Mouse (Mus musculus) lung, postnatal 14 days (tissue): ENCODE measurements around the gene Bri3.

ENCODE experiments used
- DNase-seq: peaks from one replicate; pipeline ENCODE4 v3.0.0; 2021

The Bri3 gene

DNA sequence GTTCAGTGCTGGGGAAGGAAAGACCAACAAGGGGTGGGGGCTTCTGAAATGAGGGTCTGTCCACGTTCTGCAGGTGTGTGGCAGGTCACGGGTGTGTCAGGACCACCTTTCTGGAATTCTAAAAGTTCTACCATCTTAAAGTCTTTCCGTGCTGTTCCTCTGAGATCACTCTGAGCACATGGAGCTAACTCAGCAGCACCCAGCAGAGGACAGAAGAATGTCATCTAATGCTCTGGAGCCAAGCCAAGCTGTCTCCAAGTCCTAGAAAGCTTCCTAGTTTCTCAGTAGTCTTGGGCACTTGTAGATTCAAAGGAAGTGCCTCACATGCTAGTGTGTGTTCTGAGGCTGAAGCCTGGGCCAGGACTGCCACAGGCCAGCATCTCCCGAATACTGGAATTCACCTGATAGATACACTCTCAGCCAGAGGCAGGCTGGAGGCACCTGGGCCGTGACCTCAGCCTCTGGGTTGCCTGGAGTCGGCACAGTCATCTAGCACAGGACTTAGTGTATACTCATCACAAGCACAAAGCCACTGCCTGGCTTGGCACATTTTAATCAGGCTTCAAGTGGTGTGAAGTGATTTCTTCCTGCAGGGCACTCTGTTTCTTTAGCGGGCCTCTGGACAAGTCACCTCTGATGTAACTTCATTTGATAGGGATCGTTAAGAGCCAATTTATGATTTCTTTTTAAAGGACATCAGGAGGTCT is 23.5 kb downstream of the Bri3 start:
- DNase-seq, result peak; percentile 77

DNA sequence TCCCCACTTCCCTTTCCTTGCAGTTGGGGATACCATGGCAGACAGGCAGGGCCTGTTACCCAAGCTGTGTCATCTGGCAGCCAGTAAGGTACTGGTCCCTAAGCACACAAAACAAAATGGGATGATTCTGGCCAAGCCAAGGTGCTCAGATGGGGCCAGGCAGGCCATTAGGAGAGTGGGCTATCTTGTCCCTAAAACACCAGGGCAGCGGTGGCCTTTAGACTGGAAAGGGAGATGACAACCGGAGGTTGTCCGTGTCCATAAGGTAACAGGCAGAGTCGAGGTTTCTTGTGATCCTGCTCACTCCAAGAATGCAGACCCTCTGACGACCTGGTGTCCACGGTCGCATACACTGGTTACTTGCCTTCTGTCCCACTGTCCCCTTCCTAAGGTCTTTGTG is 25.7 kb downstream of the Bri3 start:
- DNase-seq, result no peak

- no peak for DNase-seq
Measured at GRCm38 (mm10) chr5:144270420-144270819, 26.2 kb downstream of the Bri3 start.

GRCm38 (mm10) chr5:144271118-144271517 is 26.9 kb downstream of the Bri3 start:
- no peak for DNase-seq

DNA sequence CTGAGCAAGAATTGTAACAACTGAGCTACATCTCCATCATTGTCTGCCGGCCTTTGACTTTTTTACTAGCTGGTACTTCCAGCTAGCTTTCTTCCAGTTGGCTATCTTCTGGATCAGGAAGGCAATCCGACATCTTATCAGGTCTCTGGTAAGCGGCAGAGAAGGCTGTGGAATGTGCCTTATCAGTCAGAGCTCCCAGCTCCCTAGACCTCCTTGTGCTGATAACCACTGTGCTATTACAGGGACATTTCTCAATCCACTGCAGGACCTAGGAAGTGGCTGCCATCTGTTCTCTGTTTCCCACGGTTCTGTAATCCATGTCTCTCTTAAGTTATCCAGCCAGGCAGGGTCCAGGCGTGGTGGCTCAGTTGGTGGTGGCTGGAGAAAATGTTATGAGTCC is 27.5 kb downstream of the Bri3 start:
- DNase-seq, result no peak

- DNase-seq, result no peak
Measured at GRCm38 (mm10) chr5:144274904-144275303, 30.7 kb downstream of the Bri3 start.

GRCm38 (mm10) chr5:144276898-144277630 is 32.8 kb downstream of the Bri3 start:
- DNase-seq, result no peak

DNA sequence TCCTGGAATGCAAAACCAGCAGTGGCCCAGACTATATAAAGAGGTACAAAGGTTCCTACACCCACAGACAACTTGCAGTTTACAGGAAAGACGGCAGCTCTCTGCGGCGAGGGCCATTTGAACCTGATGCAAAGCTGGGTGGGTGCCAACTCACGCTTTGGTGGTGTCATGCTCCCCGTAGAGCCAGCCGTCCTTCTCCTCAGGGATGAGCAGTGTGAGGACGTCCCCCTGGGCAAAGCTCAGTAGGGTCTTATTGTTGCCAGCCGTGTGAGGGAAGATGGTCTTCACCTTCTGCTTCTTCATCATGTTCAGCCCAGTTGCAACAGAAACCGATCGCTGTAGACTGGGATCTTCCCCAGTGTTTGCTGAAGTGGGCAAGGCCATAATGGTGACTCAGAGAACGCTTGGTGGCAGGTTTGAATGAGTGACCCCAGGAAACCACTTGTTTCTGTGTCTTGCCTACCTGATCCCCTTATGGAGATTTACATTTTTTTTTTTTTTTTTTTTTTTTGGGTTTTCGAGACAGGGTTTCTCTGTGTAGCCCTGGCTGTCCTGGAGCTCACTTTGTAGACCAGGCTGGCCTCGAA is 34.2 kb downstream of the Bri3 start:
- no peak for DNase-seq

DNA sequence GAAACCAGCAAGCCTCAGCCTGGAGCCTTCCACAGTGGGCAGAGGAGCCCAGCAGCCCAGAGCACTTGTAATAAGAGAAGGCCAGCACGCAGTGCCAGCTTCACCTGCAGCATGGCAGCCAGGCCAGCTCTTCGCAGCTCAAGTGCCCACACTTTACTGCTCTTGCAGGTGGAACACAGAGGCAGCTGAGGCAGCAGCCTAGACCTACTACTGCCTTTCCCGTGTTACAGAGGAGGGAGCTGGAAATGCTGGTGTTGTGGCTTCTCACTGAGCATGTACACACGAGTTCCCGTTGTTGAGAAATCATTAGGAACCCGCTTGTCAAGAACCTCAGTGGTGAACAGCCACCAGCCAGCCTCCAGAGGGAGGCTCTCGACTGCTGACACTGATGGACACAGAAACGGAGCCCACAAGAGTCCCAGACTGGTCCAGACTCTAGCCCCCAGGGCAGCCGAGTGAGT is 34.9 kb downstream of the Bri3 start:
- DNase-seq, result peak; percentile 26

GRCm38 (mm10) chr5:144279926-144280325 is 35.7 kb downstream of the Bri3 start:
- DNase-seq, result no peak

- DNase-seq, result no peak
Measured at GRCm38 (mm10) chr5:144282470-144283260, 38.4 kb downstream of the Bri3 start.

DNA sequence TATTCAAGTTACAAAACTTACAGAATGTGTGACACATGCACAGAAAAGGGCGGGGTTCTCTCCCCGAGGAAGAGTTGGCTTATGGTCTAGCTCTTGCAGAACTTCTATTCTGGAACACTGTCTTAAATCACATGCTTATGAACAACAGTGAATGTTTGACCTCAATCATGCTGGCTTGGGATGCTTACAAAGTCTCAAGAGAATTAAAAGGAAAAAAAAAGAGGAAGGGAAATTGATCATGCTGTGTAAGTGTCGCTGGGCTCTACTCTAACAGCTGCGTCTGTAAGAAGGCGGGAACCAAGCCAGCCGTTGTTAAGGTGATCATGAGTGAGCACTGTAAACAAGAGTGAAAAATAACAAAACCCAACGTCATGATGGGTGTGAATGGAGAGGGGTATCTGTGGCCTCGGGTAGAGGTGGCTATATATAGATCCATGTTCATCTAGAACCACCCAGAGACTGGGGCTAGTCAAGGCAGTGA is 39.4 kb downstream of the Bri3 start:
- DNase-seq, result no peak

DNA sequence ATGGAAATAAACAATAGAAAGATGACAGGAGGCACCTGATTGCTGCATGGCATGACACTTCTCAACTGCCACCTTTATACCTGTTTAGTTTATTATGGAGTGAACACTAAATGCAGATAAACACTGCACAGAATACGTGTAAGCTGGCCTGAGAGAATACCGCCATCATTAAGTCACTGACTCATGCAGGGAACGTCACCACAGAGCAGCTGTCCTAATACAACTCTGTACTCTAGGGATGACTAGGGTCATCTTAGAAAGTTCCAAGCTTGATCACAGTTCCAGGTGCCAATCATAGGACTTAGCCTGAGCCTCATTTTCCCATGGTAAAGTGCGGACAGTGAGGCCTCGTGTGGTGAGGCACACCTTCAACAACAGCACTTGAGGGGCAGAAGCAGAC is 40.4 kb downstream of the Bri3 start:
- DNase-seq, result no peak

DNA sequence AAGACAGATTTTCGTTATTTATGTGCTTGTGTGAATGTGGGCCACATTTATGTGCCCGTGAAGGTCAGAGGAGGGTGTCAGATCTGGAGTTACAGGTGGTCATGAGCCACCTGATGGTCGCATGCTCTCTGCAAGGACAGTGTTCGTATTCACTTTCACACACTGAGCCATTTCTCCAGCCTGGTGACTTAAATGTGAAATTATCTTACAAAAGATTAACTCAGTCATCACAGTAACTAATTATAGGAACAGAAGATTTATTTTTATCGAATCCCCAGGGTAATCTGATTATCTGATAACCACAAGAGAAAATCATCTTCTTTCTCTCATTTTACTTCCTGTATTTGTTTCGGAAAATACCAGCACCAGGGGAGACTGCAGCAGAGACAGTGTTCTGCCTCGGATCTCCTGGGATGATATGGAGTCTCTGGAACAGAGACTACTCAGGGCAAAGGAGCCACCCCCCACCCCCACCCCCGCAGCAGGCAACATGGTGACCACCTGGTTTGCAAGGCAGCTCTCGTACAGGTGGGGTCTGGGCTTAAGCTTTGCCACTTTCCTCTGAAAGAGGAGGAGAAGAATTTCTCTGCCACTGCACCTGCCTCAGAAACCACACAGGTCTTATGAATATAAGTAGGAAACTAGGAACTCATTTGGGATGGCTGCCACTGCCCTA is 42.5 kb downstream of the Bri3 start:
- no peak for DNase-seq

- no peak for DNase-seq
Measured at GRCm38 (mm10) chr5:144287267-144287820, 43.1 kb downstream of the Bri3 start.

DNA sequence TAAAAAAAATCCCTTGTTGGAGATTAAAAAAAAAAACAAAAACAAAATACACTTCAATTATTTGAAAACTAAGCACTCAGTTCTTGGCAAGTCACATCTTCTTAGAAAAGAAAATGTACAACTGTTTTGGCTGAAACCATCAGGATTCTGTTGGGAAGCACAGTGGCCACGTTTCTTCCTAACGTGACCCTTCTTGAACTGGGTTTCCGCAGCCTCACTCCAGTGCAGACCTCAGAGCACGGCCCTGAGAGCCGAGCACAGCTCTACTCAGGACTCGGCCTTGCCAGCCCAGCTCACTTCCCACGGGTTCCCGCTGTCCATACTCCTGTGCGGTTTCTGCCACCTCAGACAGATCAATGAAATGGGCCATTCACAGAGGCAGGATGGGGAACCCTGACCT is 44.2 kb downstream of the Bri3 start:
- DNase-seq, result no peak

DNA sequence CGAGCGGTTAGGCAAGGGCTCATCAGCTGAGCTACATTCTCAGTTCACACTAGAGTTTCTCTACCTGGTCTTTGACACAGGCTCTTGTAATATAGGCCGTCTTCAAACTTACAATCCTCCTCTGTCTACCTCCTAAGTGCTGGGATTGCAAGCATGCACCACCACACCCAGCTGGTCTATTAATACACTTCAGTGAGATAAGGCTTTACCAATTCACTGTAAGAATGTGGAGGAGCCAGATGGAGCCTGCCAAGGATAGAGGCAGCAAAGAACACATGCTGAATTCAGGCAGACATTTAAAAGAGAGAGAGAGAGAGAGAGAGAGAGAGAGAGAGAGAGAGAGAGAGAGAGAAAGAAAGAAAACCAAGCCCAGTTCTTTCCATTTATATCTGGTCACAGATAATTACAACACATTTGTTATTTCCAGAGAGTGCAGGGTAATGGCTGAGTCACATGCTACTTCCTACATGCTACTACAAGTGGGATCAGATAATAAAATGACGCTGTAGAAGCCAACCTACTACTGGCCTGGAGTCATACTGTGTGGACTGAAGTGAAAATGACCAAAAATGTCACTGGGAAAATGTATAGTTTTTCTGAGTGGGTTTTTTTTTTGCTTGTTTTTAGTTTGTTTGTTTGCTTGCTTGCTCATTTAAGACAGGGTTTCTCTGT is 45.7 kb downstream of the Bri3 start:
- no peak for DNase-seq

GRCm38 (mm10) chr5:144294908-144295307 is 50.7 kb downstream of the Bri3 start:
- DNase-seq, result peak; percentile 34

GRCm38 (mm10) chr5:144295357-144295756 is 51.1 kb downstream of the Bri3 start:
- DNase-seq, result no peak

GRCm38 (mm10) chr5:144296090-144296604 is 51.9 kb downstream of the Bri3 start:
- DNase-seq, result no peak

GRCm38 (mm10) chr5:144303071-144303470 is 58.8 kb downstream of the Bri3 start:
- no peak for DNase-seq
